Mouse (Mus musculus) lung, postnatal 25 days (tissue): ENCODE data around the gene Doc2a.

ENCODE experiments used
- DNase-seq: peaks from one replicate; pipeline ENCODE4 v3.0.0; 2022; ENCODE audit warnings: low spot score

Gene Doc2a

GRCm38 (mm10) chr7:126823202-126823711 is 24.0 kb upstream of the Doc2a start:
- no peak for DNase-seq

- no peak for DNase-seq
Observed at GRCm38 (mm10) chr7:126823940-126824339, 23.3 kb upstream of the Doc2a start.

GRCm38 (mm10) chr7:126825403-126825802 is 21.8 kb upstream of the Doc2a start:
- DNase-seq = no peak

GRCm38 (mm10) chr7:126825952-126826351 is 21.3 kb upstream of the Doc2a start:
- no peak for DNase-seq

- no peak for DNase-seq
Observed at GRCm38 (mm10) chr7:126831539-126831938, 15.7 kb upstream of the Doc2a start, which contains the start of gene 4930451I11Rik. 4930451I11Rik (minus strand) TSS chr7:126831639.

GRCm38 (mm10) chr7:126832036-126832598 is 15.1 kb upstream of the Doc2a start:
- DNase-seq = peak; percentile 86

- no peak for DNase-seq
Observed at GRCm38 (mm10) chr7:126833294-126833693, 13.9 kb upstream of the Doc2a start.

- no peak for DNase-seq
Observed at GRCm38 (mm10) chr7:126843276-126843675, 3.9 kb upstream of the Doc2a start.

- no peak for DNase-seq
Observed at GRCm38 (mm10) chr7:126845516-126845915, 1.7 kb upstream of the Doc2a start.

GRCm38 (mm10) chr7:126847421-126848398 is 494 bp downstream of the Doc2a start:
- no peak for DNase-seq

GRCm38 (mm10) chr7:126848794-126849193 is 1.6 kb downstream of the Doc2a start:
- DNase-seq = no peak

GRCm38 (mm10) chr7:126850161-126850560 is 2.9 kb downstream of the Doc2a start:
- no peak for DNase-seq

GRCm38 (mm10) chr7:126851192-126851591 is 4.0 kb downstream of the Doc2a start:
- DNase-seq = no peak

GRCm38 (mm10) chr7:126853454-126853853 is 6.2 kb downstream of the Doc2a start:
- DNase-seq = peak; percentile 35

- DNase-seq = no peak
Observed at GRCm38 (mm10) chr7:126855641-126856040, 8.4 kb downstream of the Doc2a start.

- peak; percentile 65 for DNase-seq
Observed at GRCm38 (mm10) chr7:126856741-126857420, 9.7 kb downstream of the Doc2a start.

- no peak for DNase-seq
Observed at GRCm38 (mm10) chr7:126860987-126861386, 13.8 kb downstream of the Doc2a start.

GRCm38 (mm10) chr7:126861429-126862130 is 14.4 kb downstream of the Doc2a start, which contains the start of gene Hirip3:
Hirip3 (plus strand) TSS chr7:126861972.
- peak; percentile 97 for DNase-seq

- DNase-seq = peak; percentile 94
Observed at GRCm38 (mm10) chr7:126862147-126862784, 15.1 kb downstream of the Doc2a start, which contains the start of gene Ino80e. Ino80e (minus strand) TSS chr7:126862377.

GRCm38 (mm10) chr7:126863791-126864190 is 16.6 kb downstream of the Doc2a start:
- DNase-seq = no peak

GRCm38 (mm10) chr7:126867534-126867933 is 20.3 kb downstream of the Doc2a start:
- DNase-seq = no peak
